8 mouse cellular contexts compared by ENCODE assay signal in the genomic region with DNA sequence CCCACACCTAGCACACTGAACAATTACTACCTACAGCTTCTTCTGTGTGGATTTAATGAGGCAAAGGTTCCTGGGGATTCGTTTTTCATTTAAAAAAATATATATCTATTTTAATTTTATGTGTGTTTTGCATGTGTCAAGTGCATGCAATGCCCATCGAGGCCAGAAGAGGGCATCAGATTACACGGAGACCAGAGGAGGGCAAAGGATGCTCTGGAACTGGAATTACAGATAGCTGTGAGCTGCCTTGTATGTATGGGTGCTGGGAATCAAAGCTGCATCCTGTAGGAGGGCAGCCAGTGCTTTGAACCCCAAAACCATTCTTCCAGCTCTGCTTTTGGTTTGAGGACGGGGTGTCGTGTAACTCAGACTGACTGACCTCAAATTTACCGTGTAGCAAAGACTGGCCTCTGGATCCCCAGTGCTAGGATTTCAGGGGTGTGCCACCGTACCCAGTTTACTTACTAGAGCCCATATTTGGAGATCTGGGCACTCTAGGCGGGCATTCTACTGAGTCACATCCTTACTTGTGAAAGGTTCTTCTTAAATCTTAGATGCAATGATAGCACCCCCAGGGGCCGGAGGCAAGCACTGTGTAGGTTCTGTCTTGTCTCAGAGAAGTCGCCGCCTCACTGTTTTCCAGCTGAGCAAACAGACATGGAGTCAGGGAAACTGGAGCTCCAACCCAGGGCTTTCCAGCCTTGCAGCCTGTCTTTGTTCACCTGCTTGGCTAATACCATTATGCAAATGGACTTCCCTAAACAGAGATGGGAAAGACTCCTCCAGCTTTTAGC.
DNase-seq lines count a peak whose midpoint lies in the region; ATAC-seq lines count a peak whose summit lies in the region.

No protein-coding gene starts in this region.

- intact Hi-C loops in left cerebral cortex, postnatal 14 days (cut with DNase I) = loop anchor here (5.0 kb wide), 1 partner anchor 170 kb away; no protein-coding TSS in a partner anchor

- peak overlapping the region; percentile 46 for H3K4me2 ChIP-seq in midbrain, embryonic 16.5 days (ENCODE audit: low read length)
- H3K4me2 ChIP-seq in stomach, embryonic 15.5 days = 0 out of 2 replicates have a peak overlapping the region, but pooled peaks have one; percentile 37

- H3K36me3 ChIP-seq in midbrain, embryonic 16.5 days (ENCODE audit: control insufficient read depth, insufficient read depth, low read length) = no peaks in the 10 kb centered on the region
- no peaks in the 10 kb centered on the region for H3K36me3 ChIP-seq in stomach, embryonic 15.5 days

- H3K27me3 ChIP-seq in midbrain, embryonic 16.5 days (ENCODE audit: control insufficient read depth, insufficient read depth, low read depth, low read length) = no peaks in the 10 kb centered on the region
- H3K27me3 ChIP-seq in stomach, embryonic 15.5 days (replicated peaks) = peaks cover 14% of the 10 kb centered on the region

- no peak for ATAC-seq in midbrain, embryonic 16.5 days
- no peak for ATAC-seq in stomach, embryonic 15.5 days (ENCODE audit: insufficient read depth, low FRiP score, low read depth)

- peaks cover 10% of the 10 kb centered on the region for H3K4me1 ChIP-seq in midbrain, embryonic 16.5 days (ENCODE audit: control insufficient read depth, insufficient read depth, low read length)
- peaks cover 10% of the 10 kb centered on the region; the same call in 1 of the 2 replicates for H3K4me1 ChIP-seq in stomach, embryonic 15.5 days

- DNase-seq in kidney, adult 18-20 months = peak; percentile 75
- no peak for DNase-seq in kidney, adult 11 months
- peak; percentile 61 to 68 for DNase-seq in cerebellum, adult 18-20 months
- DNase-seq in forelimb bud, embryonic 11.5 days (ENCODE audit: low read depth, low spot score) = peak; percentile 67
- DNase-seq in induced T-regulatory cell, adult 2 months (ENCODE audit: low read depth) = peak; percentile 78
- peak; percentile 62 to 64 for DNase-seq in left cerebral cortex, postnatal 14 days (ENCODE audit: low spot score in 2 of 2)

- H3K4me3 ChIP-seq in midbrain, embryonic 16.5 days (ENCODE audit: low read depth, low read length) = no peak overlapping the region
- H3K4me3 ChIP-seq in stomach, embryonic 15.5 days (replicated peaks) = no peak overlapping the region

- H3K27ac ChIP-seq in midbrain, embryonic 16.5 days (ENCODE audit: low read length) = peak overlapping the region; percentile 43
- H3K27ac ChIP-seq in stomach, embryonic 15.5 days = no peak overlapping the region

- no peak overlapping the region for H3K9ac ChIP-seq in midbrain, embryonic 16.5 days (ENCODE audit: low read depth, low read length)
- H3K9ac ChIP-seq in stomach, embryonic 15.5 days = no peak overlapping the region

- no peaks in the 10 kb centered on the region for H3K9me3 ChIP-seq in midbrain, embryonic 16.5 days (replicated peaks; ENCODE audit: control insufficient read depth, low read length, poor library complexity, severe bottlenecking)
- H3K9me3 ChIP-seq in stomach, embryonic 15.5 days = no peaks in the 10 kb centered on the region

- WGBS in midbrain, embryonic 16.5 days = 8% methylated on average over 11 of the region's 11 CpGs
- 13% methylated on average over 11 of the region's 11 CpGs for WGBS in stomach, embryonic 15.5 days
